Mouse (Mus musculus): Measurements from ENCODE around the gene Ttll3. TPM values are rescaled to one million over a fixed set of nuclear protein-coding genes. Genes with fewer than 3 reads are reported as not detected.

The Ttll3 gene
- 10.6 TPM for polyA plus RNA-seq (2014; fragmentation: Illumina TruSeq; extraction: RNeasy Lipid Tissue Mini Kit (QIAGEN cat#74804); ENCODE audit: low read depth, low replicate concordance)

DNA sequence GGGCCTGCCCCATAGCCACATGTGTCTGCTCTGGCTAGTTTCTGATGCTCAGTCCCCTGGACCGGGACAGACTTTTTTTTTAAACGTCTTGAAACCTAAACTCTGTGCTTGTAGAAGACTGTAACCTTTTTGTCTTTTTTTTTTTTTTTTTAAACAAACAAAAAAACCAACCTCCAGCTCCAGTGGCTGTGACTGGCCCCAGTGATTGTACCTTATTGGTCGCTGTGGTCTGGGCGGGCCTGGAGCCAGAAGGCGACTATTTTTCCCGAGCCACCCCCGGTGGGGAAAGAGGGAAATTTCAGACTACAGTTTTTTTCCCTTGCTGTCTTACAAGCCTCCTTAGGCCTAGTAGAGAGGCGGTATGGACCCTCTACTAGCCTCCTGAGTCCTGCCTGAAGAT lies at the start of gene Ttll3:
Ttll3 (plus strand) TSS at position 301 of the 400 bp plus-strand sequence.

DNA sequence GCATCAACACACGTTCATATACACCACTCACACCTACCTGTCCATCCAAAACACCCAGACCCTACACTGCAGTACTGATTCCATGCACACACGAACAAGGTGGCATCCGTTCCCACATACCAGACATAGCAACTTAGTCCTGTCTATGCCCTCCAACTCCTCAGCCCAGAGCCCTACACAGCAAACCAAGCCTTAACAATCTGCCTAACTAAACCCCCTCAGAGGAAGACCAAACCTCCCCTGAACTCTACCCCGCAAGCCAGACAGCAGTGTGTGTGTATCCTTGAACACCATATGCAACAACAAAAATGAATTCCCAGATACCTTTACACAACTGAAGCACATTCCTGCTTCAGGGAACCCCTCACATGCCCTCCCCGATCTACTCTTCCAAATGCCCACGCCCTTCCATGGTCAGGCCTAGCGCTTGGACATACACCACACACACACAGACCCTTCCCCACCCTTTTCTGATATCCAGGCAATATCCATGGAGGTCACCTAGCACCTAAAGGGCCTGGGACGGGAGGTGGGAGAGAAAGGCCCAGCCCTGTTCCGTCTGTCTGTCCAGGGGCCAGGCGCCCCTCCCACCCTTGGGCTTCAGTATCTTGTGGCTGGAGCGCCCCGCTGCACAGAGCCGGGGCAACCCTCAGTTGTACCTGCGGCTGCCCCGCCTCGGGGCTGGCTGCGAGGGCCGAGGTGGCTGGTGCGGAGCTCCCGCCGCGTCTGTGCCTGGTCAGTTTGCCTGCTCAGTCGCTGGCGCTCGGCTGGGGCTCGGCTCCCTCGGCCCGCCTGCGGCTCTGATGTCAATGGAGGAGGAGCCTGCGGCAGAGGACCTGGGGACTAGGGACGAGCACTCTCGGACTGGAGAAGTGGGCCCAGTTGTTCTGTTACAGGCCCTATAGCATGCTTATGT lies 45.6 kb upstream of the Ttll3 start, which contains the start of gene Camk1:
Camk1 (minus strand) TSS at position 808 of the 916 bp plus-strand sequence.

GRCm38 (mm10) chr6:113377496-113378385 lies 11.3 kb upstream of the Ttll3 start, which contains the start of the genes Tada3 and Arpc4:
Tada3 (minus strand) TSS chr6:113377883.
Arpc4 (plus strand) TSS chr6:113378115.

DNA sequence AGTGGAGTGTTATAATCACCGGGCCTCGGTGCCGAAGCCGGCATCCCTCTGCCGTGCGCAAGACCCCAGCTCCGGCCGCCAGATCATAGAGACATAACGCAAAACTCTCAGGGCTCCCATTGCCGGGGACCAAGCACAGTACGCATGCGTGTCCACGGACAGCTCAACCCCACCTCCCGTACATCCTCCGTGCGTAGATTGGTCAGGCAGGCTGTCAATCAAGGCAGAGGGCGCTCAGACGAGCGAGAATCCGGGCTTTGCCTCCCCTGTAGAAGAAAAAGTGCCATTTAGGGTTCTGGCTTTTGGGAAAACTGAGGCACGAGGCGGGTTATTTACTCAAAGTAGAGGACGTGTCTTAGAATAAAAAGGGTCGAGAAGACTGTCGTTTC lies 30.1 kb downstream of the Ttll3 start, which contains the start of gene Rpusd3:
Rpusd3 (minus strand) TSS at position 142 of the 389 bp plus-strand sequence.

GRCm38 (mm10) chr6:113435664-113436205 lies 46.7 kb downstream of the Ttll3 start, which contains the start of gene Cidec:
Cidec (minus strand) TSS chr6:113435760.

DNA sequence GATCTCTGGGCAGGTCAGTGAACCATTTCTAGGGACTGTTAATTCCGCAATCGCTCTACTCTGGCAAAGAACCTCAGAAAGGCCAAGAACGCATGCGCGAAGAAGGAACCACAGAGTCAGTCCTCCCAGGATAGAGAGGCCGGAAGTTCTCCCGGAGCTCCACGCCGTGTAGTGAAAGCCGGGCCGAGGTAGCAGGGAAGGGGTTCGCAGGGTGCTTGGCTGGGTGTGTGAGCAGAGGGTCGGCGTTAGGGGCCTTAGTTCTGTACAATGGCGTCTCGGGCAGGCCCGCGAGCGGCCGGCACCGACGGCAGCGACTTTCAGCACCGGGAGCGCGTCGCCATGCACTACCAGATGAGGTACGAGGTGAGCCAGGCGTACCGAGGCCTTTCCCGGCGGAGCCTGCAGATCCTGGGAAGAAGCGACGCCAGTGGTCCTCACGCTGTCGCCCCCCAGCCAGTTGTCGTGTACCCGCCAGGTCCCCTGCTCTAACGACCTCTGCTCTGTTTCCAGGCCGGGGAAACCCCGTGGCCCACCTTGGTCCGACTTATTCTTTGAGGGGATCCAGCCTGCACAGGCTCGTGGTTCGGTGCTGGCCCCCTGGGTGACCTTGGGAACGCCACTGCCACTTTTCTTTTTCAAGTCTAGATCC lies 53.5 kb downstream of the Ttll3 start, which contains the start of gene Jagn1:
Jagn1 (plus strand) TSS at position 128 of the 649 bp plus-strand sequence.

DNA sequence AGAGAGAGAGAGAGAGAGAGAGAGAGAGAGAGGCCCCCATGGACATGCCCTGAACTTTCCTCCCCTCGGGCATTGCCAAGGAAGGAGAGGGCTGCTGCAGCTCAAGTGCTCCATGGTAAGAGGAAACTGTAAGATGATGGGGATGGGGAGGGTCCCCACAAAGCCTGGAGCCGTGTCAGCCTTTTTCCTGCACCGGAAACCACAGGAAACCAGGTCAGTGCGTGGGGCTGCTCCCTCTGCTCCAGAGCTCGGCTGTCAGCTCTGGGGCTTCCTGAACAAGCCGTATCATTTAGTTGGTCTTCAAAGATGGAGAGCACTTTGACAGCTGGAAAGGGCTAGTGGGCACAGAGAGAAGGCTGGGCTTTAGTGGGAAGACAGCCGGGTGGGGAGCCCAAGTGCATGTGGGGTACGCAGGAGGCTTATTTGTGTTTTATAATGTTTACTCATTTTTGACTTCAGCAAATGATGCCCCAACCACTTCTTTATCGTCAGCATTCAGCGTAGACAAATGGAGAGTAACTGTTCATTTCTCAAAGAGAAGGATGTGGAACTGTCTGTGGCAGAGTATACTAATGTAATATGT lies 69.0 kb downstream of the Ttll3 start, which contains the start of gene Il17re:
Il17re (plus strand) TSS at position 533 of the 583 bp plus-strand sequence.

Other genes with a start within 250 kb of the Ttll3 start
- 0.13 TPM for gene Lhfpl4, start 193.9 kb upstream of the Ttll3 start, polyA plus RNA-seq (2014; fragmentation: Illumina TruSeq; extraction: RNeasy Lipid Tissue Mini Kit (QIAGEN cat#74804); ENCODE audit: low read depth, low replicate concordance)
- gene Mtmr14, start 151.4 kb upstream of the Ttll3 start, polyA plus RNA-seq (2014; fragmentation: Illumina TruSeq; extraction: RNeasy Lipid Tissue Mini Kit (QIAGEN cat#74804); ENCODE audit: low read depth, low replicate concordance): 15.5 TPM
- gene Cpne9, start 107.0 kb upstream of the Ttll3 start, polyA plus RNA-seq (2014; fragmentation: Illumina TruSeq; extraction: RNeasy Lipid Tissue Mini Kit (QIAGEN cat#74804); ENCODE audit: low read depth, low replicate concordance): not detected
- 3.9 TPM for gene Brpf1, start 82.1 kb upstream of the Ttll3 start, polyA plus RNA-seq (2014; fragmentation: Illumina TruSeq; extraction: RNeasy Lipid Tissue Mini Kit (QIAGEN cat#74804); ENCODE audit: low read depth, low replicate concordance)
- gene Ogg1, start 62.3 kb upstream of the Ttll3 start, polyA plus RNA-seq (2014; fragmentation: Illumina TruSeq; extraction: RNeasy Lipid Tissue Mini Kit (QIAGEN cat#74804); ENCODE audit: low read depth, low replicate concordance): 3.3 TPM
- 1.4 TPM for gene Camk1, start 45.3 kb upstream of the Ttll3 start, polyA plus RNA-seq (2014; fragmentation: Illumina TruSeq; extraction: RNeasy Lipid Tissue Mini Kit (QIAGEN cat#74804); ENCODE audit: low read depth, low replicate concordance)
- 2.1 TPM for gene Tada3, start 11.4 kb upstream of the Ttll3 start, polyA plus RNA-seq (2014; fragmentation: Illumina TruSeq; extraction: RNeasy Lipid Tissue Mini Kit (QIAGEN cat#74804); ENCODE audit: low read depth, low replicate concordance)
- 32.3 TPM for gene Arpc4, start 11.1 kb upstream of the Ttll3 start, polyA plus RNA-seq (2014; fragmentation: Illumina TruSeq; extraction: RNeasy Lipid Tissue Mini Kit (QIAGEN cat#74804); ENCODE audit: low read depth, low replicate concordance)
- 0.28 TPM for gene Rpusd3, start 30.1 kb downstream of the Ttll3 start, polyA plus RNA-seq (2014; fragmentation: Illumina TruSeq; extraction: RNeasy Lipid Tissue Mini Kit (QIAGEN cat#74804); ENCODE audit: low read depth, low replicate concordance)
- 0.11 TPM for gene Cidec, start 46.5 kb downstream of the Ttll3 start, polyA plus RNA-seq (2014; fragmentation: Illumina TruSeq; extraction: RNeasy Lipid Tissue Mini Kit (QIAGEN cat#74804); ENCODE audit: low read depth, low replicate concordance)
- gene Jagn1, start 53.3 kb downstream of the Ttll3 start, polyA plus RNA-seq (2014; fragmentation: Illumina TruSeq; extraction: RNeasy Lipid Tissue Mini Kit (QIAGEN cat#74804); ENCODE audit: low read depth, low replicate concordance): 25.8 TPM
- gene Il17re, start 69.2 kb downstream of the Ttll3 start, polyA plus RNA-seq (2014; fragmentation: Illumina TruSeq; extraction: RNeasy Lipid Tissue Mini Kit (QIAGEN cat#74804); ENCODE audit: low read depth, low replicate concordance): 1.8 TPM
- not detected for gene Il17rc, start 82.2 kb downstream of the Ttll3 start, polyA plus RNA-seq (2014; fragmentation: Illumina TruSeq; extraction: RNeasy Lipid Tissue Mini Kit (QIAGEN cat#74804); ENCODE audit: low read depth, low replicate concordance)
- gene Creld1, start 94.0 kb downstream of the Ttll3 start, polyA plus RNA-seq (2014; fragmentation: Illumina TruSeq; extraction: RNeasy Lipid Tissue Mini Kit (QIAGEN cat#74804); ENCODE audit: low read depth, low replicate concordance): 0.45 TPM
- not detected for gene Prrt3, start 112.7 kb downstream of the Ttll3 start, polyA plus RNA-seq (2014; fragmentation: Illumina TruSeq; extraction: RNeasy Lipid Tissue Mini Kit (QIAGEN cat#74804); ENCODE audit: low read depth, low replicate concordance)
- 58.5 TPM for gene Emc3, start 142.4 kb downstream of the Ttll3 start, polyA plus RNA-seq (2014; fragmentation: Illumina TruSeq; extraction: RNeasy Lipid Tissue Mini Kit (QIAGEN cat#74804); ENCODE audit: low read depth, low replicate concordance)
- gene Fancd2, start 142.4 kb downstream of the Ttll3 start, polyA plus RNA-seq (2014; fragmentation: Illumina TruSeq; extraction: RNeasy Lipid Tissue Mini Kit (QIAGEN cat#74804); ENCODE audit: low read depth, low replicate concordance): 26.5 TPM
- 83.9 TPM for gene Fancd2os, start 211.5 kb downstream of the Ttll3 start, polyA plus RNA-seq (2014; fragmentation: Illumina TruSeq; extraction: RNeasy Lipid Tissue Mini Kit (QIAGEN cat#74804); ENCODE audit: low read depth, low replicate concordance)
- 27.3 TPM for gene Brk1, start 215.5 kb downstream of the Ttll3 start, polyA plus RNA-seq (2014; fragmentation: Illumina TruSeq; extraction: RNeasy Lipid Tissue Mini Kit (QIAGEN cat#74804); ENCODE audit: low read depth, low replicate concordance)
- gene Vhl, start 234.7 kb downstream of the Ttll3 start, polyA plus RNA-seq (2014; fragmentation: Illumina TruSeq; extraction: RNeasy Lipid Tissue Mini Kit (QIAGEN cat#74804); ENCODE audit: low read depth, low replicate concordance): 72.8 TPM
- gene Irak2, start 249.2 kb downstream of the Ttll3 start, polyA plus RNA-seq (2014; fragmentation: Illumina TruSeq; extraction: RNeasy Lipid Tissue Mini Kit (QIAGEN cat#74804); ENCODE audit: low read depth, low replicate concordance): 0.49 TPM

Data from testis, adult 10 weeks (tissue).